Mouse (Mus musculus) ES-E14 (cell line): Measurements from ENCODE around the gene 2610002M06Rik.

Experiments used
- CHD2 ChIP-seq: IDR thresholded peaks from 2 replicates; pipeline ENCODE4 v1.6.1; 2014; ENCODE audit warnings: mild to moderate bottlenecking, low read depth, low read length, inconsistent platforms
- HCFC1 ChIP-seq: IDR thresholded peaks from 2 replicates; pipeline ENCODE4 v1.6.1; 2012; ENCODE audit warnings: low read length, inconsistent platforms, borderline replicate concordance; ENCODE audit not compliant: insufficient read depth
- MAFK ChIP-seq: IDR thresholded peaks from 2 replicates; pipeline ENCODE4 v1.6.1; 2014; ENCODE audit warnings: mild to moderate bottlenecking, low read depth, low read length, inconsistent platforms; ENCODE audit not compliant: insufficient read depth
- ZC3H11A ChIP-seq: IDR thresholded peaks from 2 replicates; pipeline ENCODE4 v1.6.1; 2012; ENCODE audit warnings: low read depth, mild to moderate bottlenecking, inconsistent platforms, low read length, borderline replicate concordance

- TF ChIP-seq HCFC1 (no peak), MAFK (no peak), ZC3H11A (no peak), CHD2 (no peak)
Measured at GRCm38 (mm10) chrX:107767896-107768295, 48.2 kb downstream of the 2610002M06Rik start.
